Comparison of ENCODE assay signal across 29 mouse cellular contexts in genomic region chr7:52007138-52007537, GRCm38 (mm10). TPM values are rescaled to one million over a fixed set of nuclear protein-coding genes. Genes with fewer than 3 reads are reported as not detected.
"Had no signal": no experiment of that assay in that cellular context is flagged by ENCODE, and none has a peak within 500 bp of the region (broad histone marks: within the 10 kb centered on the region; RNA-seq: fewer than 3 reads in every experiment).

No protein-coding gene starts in this region.

- H3K9ac ChIP-seq: limb, embryonic 12.5 days; limb, embryonic 15.5 days; midbrain, embryonic 15.5 days; neural tube, embryonic 12.5 days; neural tube, embryonic 15.5 days had no signal

- DNase-seq: kidney, adult 2 months; kidney, postnatal 25 days; layer of hippocampus, postnatal 36 days; left cerebral cortex, postnatal 4 days; lung, adult 2 months; lung, postnatal 14 days; lung, postnatal 4 days; retina, postnatal 1 day; right cerebral cortex, postnatal 25 days; thymus, adult 18-20 months; thymus, postnatal 36 days had no signal

- H3K27me3 ChIP-seq: midbrain, embryonic 12.5 days; neural tube, embryonic 12.5 days; neural tube, embryonic 15.5 days had no signal

- H3K36me3 ChIP-seq: limb, embryonic 12.5 days; limb, embryonic 15.5 days; midbrain, embryonic 15.5 days; neural tube, embryonic 12.5 days had no signal

- H3K4me1 ChIP-seq: limb, embryonic 12.5 days; midbrain, embryonic 12.5 days; neural tube, embryonic 12.5 days had no signal

- H3K9me3 ChIP-seq: limb, embryonic 12.5 days; limb, embryonic 15.5 days; midbrain, embryonic 12.5 days; midbrain, embryonic 15.5 days; neural tube, embryonic 12.5 days; neural tube, embryonic 15.5 days had no signal

- H3K27ac ChIP-seq: kidney, postnatal 0 days; limb, embryonic 12.5 days; limb, embryonic 15.5 days; midbrain, embryonic 12.5 days; midbrain, embryonic 15.5 days; neural tube, embryonic 12.5 days; neural tube, embryonic 15.5 days had no signal

RNA-seq across cellular contexts. Expression of gene 1700015G11Rik, which starts 8.4 kb away (rescaled TPM):
- total RNA-seq: layer of hippocampus, adult 8-10 months; layer of hippocampus, postnatal 10 days; layer of hippocampus, postnatal 36 days; left cerebral cortex, adult 2 months; left cerebral cortex, postnatal 10 days; left cerebral cortex, postnatal 4 days; megakaryocyte progenitor cell, adult 5-6 weeks had no signal
- polyA plus RNA-seq: intestine, embryonic 14.5 days; kidney, adult 2 months; kidney, embryonic 14.5 days; kidney, postnatal 0 days; limb, embryonic 12.5 days; limb, embryonic 15.5 days; lung, adult 2 months; lung, embryonic 16.5 days; midbrain, embryonic 12.5 days; midbrain, embryonic 15.5 days; neural tube, embryonic 12.5 days; neural tube, embryonic 15.5 days; spleen, adult 2 months; stomach, embryonic 16.5 days; urinary bladder, adult 2 months had no signal
